Mouse (Mus musculus) intestine, embryonic 14.5 days (tissue): ENCODE data around the gene Ccnd1. TPM values are rescaled to one million over a fixed set of nuclear protein-coding genes. Genes with fewer than 3 reads are reported as not detected.
A peak's percentile ranks its signal among the peaks of the same experiment; 100 is the strongest.

Experiments used
- ATAC-seq: fragments of 200-750 bp; cut with Nextera tagmentation; replicated peaks from 2 replicates; pipeline ENCODE4 v1.8.0; 2017; ENCODE audit warnings: low read depth, moderate number of reproducible peaks, moderate TSS enrichment, moderate library complexity; ENCODE audit not compliant: low FRiP score, low TSS enrichment
- DNase-seq: peaks from one replicate; pipeline ENCODE4 v3.0.0-alpha.2; 2018; ENCODE audit warnings: low spot score
- H3K27ac ChIP-seq: fragments of 300-500 bp; sonication (generic); 2 replicates; pipeline ENCODE4 v1.5.1; 2014; ENCODE audit warnings: low read depth, mild to moderate bottlenecking, control low read depth
- H3K27me3 ChIP-seq: fragments of 300-500 bp; sonication (generic); replicated peaks from 2 replicates; pipeline ENCODE4 v1.6.1; 2014; ENCODE audit warnings: low read length, control low read depth; ENCODE audit not compliant: control insufficient read depth, insufficient read depth
- H3K36me3 ChIP-seq: fragments of 300-500 bp; sonication (generic); 2 replicates; pipeline ENCODE4 v1.6.1; 2014; ENCODE audit warnings: low read length, control low read depth; ENCODE audit not compliant: control insufficient read depth, insufficient read depth
- H3K4me1 ChIP-seq: fragments of 300-500 bp; sonication (generic); replicated peaks from 2 replicates; pipeline ENCODE4 v1.6.1; 2014; ENCODE audit warnings: low read length, control low read depth, mixed read lengths; ENCODE audit not compliant: control insufficient read depth, insufficient read depth
- H3K4me2 ChIP-seq: fragments of 300-500 bp; sonication (generic); 2 replicates; pipeline ENCODE4 v1.6.1; 2014; ENCODE audit warnings: low read length
- H3K4me3 ChIP-seq: fragments of 300-500 bp; sonication (generic); 2 replicates; pipeline ENCODE4 v1.5.1; 2014; ENCODE audit warnings: low read depth, low read length, control low read depth, mixed read lengths
- H3K9ac ChIP-seq: fragments of 300-500 bp; sonication (generic); 2 replicates; pipeline ENCODE4 v1.6.1; 2014; ENCODE audit warnings: mild to moderate bottlenecking, low read length
- H3K9me3 ChIP-seq: fragments of 300-500 bp; sonication (generic); 2 replicates; pipeline ENCODE4 v1.6.1; 2016; ENCODE audit warnings: low read length, control low read depth; ENCODE audit not compliant: control insufficient read depth
- WGBS: fragments of 180-500 bp; shearing (Covaris S2); extraction: QIAGEN DNeasy Blood & Tissue Kit; methylation state at CpG from one replicate; pipeline ENCODE4 v1.1.7; 2014; 5-methylcytosine and 5-hydroxymethylcytosine counted together
- polyA plus RNA-seq: library from polyadenylated mRNA; unstranded; fragments of >200 nt; fragmentation: Nextera tagmentation; extraction: Ambion mirVana; gene quantifications from 2 replicates; pipeline ENCODE4 v1.2.1, GENCODE M21; 2014

The Ccnd1 gene
- polyA plus RNA-seq, 1 experiment from 2014 or later: 83.8 TPM

GRCm38 (mm10) chr7:144942071-144942743, 2.5 kb upstream of the Ccnd1 start:
- Histone ChIP-seq H3K4me1 (peaks cover 26% of the 10 kb centered on the region), H3K9me3 (no peaks in the 10 kb centered on the region), H3K27ac (peak overlapping the region; percentile 57; the same call in 1 of the 2 replicates), H3K27me3 (peaks cover 6% of the 10 kb centered on the region), H3K36me3 (peaks cover 1% of the 10 kb centered on the region; the same call in 1 of the 2 replicates), H3K4me3 (peak overlapping the region; percentile 48), H3K4me2 (peak overlapping the region; percentile 91), H3K9ac (peak overlapping the region; percentile 29)
- under 1% methylated on average over 35 of the region's 35 CpGs for WGBS
- 0 out of 2 replicates have a peak, but pooled peaks have one; percentile 1 for ATAC-seq
- DNase-seq: peak; percentile 76

- peaks cover 6% of the 10 kb centered on the region for H3K27me3 ChIP-seq
- DNase-seq (peak; percentile 93), ATAC-seq (peak; percentile 63)
- H3K4me2 ChIP-seq: peak overlapping the region; percentile 91
- H3K4me3 ChIP-seq: peak overlapping the region; percentile 48
- H3K9me3 ChIP-seq: no peaks in the 10 kb centered on the region
- H3K27ac ChIP-seq: peak overlapping the region; percentile 76
- H3K4me1 ChIP-seq: peaks cover 29% of the 10 kb centered on the region
- WGBS: under 1% methylated on average over 39 of the region's 39 CpGs
- peak overlapping the region; percentile 60 for H3K9ac ChIP-seq
- peaks cover 10% of the 10 kb centered on the region for H3K36me3 ChIP-seq
These were observed 1.6 kb upstream of the Ccnd1 start for GRCm38 (mm10) chr7:144941242-144941831.

GRCm38 (mm10) chr7:144940585-144940984, 860 bp upstream of the Ccnd1 start:
- H3K27ac ChIP-seq: peak overlapping the region; percentile 76
- peak overlapping the region; percentile 48 for H3K4me3 ChIP-seq
- peak overlapping the region; percentile 91 for H3K4me2 ChIP-seq
- ATAC-seq (no peak), DNase-seq (peak; percentile 57)
- no peaks in the 10 kb centered on the region for H3K9me3 ChIP-seq
- H3K36me3 ChIP-seq: peaks cover 13% of the 10 kb centered on the region
- peaks cover 6% of the 10 kb centered on the region for H3K27me3 ChIP-seq
- H3K4me1 ChIP-seq: peaks cover 29% of the 10 kb centered on the region
- H3K9ac ChIP-seq: peak overlapping the region; percentile 60
- 2% methylated on average over 11 of the region's 11 CpGs for WGBS

DNA sequence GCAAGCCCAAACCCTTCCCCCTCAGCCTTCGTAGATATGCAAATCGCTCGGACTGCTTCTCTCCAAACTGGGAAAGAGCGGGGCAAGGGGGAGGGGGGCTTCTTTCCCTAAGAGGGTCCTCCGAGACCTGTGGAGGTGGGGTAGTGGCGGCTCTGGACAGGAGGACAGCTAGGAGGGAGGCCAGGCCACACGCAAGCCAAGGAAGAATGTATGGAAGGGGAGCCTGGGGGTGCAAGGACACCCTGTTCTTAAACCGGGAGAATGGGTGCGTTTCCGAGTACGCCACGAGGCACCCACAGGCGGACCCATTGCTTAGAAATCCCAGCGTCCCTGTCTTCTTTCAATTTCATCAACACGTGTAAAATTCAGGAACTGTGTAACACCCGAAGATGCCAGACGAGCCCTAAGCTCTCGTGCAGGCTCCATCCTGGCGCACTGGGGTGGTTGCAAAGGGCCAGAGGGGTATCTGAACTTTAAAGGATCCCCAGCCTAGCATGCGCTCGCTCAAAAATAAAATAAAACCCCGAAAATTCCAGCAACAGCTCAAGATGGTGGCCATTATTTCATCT, 362 bp upstream of the Ccnd1 start:
- Histone ChIP-seq H3K27ac (peak overlapping the region; percentile 16), H3K9me3 (no peaks in the 10 kb centered on the region), H3K27me3 (peaks cover 6% of the 10 kb centered on the region), H3K9ac (peak overlapping the region; percentile 29), H3K4me3 (peak overlapping the region; percentile 44), H3K36me3 (peaks cover 17% of the 10 kb centered on the region), H3K4me1 (peaks cover 29% of the 10 kb centered on the region), H3K4me2 (peak overlapping the region; percentile 91)
- 0% methylated on average over 22 of the region's 22 CpGs for WGBS
- ATAC-seq: no peak
- DNase-seq: peak; percentile 77

DNA sequence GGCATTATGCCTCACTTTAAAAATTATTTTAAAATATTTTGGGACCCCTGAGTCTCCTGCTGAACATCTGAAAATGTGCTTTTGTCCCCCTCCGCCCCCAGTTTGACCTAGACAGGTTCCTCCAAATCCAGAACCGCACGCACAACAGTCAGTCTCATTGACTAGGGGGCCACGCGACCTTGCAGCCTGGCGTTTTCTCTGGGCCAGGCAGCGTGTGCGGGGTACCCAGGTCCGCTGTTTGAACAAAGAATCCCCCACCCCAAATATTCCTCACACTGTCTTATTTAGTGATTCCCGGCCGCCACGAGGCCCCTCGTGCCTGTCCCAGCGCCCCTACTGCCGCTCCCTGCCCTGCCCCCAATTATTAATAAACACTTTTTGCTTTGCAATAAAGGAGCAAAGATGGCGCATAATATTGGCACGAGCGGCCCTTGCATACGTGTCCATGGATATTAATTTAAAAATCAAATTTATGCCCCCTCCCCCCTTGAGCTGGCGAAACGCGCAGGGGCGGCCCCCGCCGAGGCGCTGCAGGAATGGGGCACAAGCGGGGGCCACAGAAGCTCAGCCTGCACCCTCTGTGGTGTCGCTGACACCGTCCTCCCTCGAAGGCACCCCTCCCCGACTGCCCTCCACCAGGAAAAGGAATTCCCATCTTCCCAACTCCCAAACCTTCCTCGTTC, 923 bp downstream of the Ccnd1 start:
- Histone ChIP-seq H3K4me2 (peak overlapping the region; percentile 91), H3K36me3 (peaks cover 28% of the 10 kb centered on the region), H3K9me3 (no peaks in the 10 kb centered on the region), H3K27me3 (peaks cover 6% of the 10 kb centered on the region), H3K4me1 (peaks cover 29% of the 10 kb centered on the region), H3K9ac (peak overlapping the region; percentile 27), H3K4me3 (peak overlapping the region; percentile 44), H3K27ac (peak overlapping the region; percentile 16)
- 1% methylated on average over 32 of the region's 32 CpGs for WGBS
- ATAC-seq (no peak), DNase-seq (peak; percentile 60)

DNA sequence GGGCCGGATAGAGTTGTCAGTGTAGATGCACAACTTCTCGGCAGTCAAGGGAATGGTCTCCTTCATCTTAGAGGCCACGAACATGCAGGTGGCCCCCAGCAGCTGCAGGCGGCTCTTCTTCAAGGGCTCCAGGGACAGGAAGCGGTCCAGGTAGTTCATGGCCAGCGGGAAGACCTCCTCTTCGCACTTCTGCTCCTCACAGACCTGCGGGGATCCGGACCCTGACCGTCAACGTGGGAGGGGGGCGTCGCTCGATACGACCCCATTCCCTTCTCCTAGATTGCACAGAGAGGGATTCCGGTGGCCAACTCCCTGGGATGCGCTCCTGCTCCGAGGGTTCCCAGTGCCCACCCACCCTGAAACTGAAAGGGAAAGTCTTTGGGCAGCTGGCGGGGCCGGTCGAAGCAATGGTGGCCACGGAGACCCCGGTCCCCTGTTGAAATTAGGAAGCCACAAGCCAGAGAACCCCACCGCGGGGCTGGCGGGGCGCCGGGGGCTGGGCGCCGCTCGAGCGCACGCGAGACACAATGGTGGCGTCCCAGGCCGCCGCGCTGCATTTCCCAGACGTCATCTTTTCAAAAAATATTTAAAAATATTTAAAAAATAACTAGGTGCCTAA, 1.7 kb downstream of the Ccnd1 start:
- H3K36me3 ChIP-seq: peaks cover 31% of the 10 kb centered on the region
- H3K9ac ChIP-seq: peak overlapping the region; percentile 27
- H3K4me1 ChIP-seq: peaks cover 22% of the 10 kb centered on the region
- peak overlapping the region; percentile 91 for H3K4me2 ChIP-seq
- no peaks in the 10 kb centered on the region for H3K9me3 ChIP-seq
- H3K4me3 ChIP-seq: peak overlapping the region; percentile 44
- ATAC-seq: no peak
- H3K27me3 ChIP-seq: peaks cover 6% of the 10 kb centered on the region
- WGBS: under 1% methylated on average over 39 of the region's 39 CpGs
- H3K27ac ChIP-seq: no peak overlapping the region
- DNase-seq: peak; percentile 68

- 3% methylated on average over 20 of the region's 20 CpGs for WGBS
- H3K4me1 ChIP-seq: peaks cover 17% of the 10 kb centered on the region
- H3K27me3 ChIP-seq: peaks cover 6% of the 10 kb centered on the region
- H3K4me2 ChIP-seq: peak overlapping the region; percentile 91
- ATAC-seq (no peak; the same call in 1 of the 2 replicates), DNase-seq (peak; percentile 94)
- H3K36me3 ChIP-seq: peaks cover 31% of the 10 kb centered on the region
- no peaks in the 10 kb centered on the region for H3K9me3 ChIP-seq
- no peak overlapping the region for H3K27ac ChIP-seq
- H3K9ac ChIP-seq: peak overlapping the region; percentile 27
- H3K4me3 ChIP-seq: peak overlapping the region; percentile 44
These were observed 2.2 kb downstream of the Ccnd1 start for GRCm38 (mm10) chr7:144937490-144937889.

- 80% methylated on average over 4 of the region's 4 CpGs for WGBS
- Histone ChIP-seq H3K27ac (no peak overlapping the region), H3K4me2 (peak overlapping the region; percentile 91; the same call in 1 of the 2 replicates)
These were observed 3.3 kb downstream of the Ccnd1 start for GRCm38 (mm10) chr7:144936311-144936880.

More at GRCm38 (mm10) chr7:144936311-144936880, 3.3 kb downstream of the Ccnd1 start:
- peaks cover 34% of the 10 kb centered on the region for H3K36me3 ChIP-seq
- peaks cover 6% of the 10 kb centered on the region for H3K27me3 ChIP-seq
- ATAC-seq: no peak
- peaks cover 8% of the 10 kb centered on the region for H3K4me1 ChIP-seq
- no peaks in the 10 kb centered on the region for H3K9me3 ChIP-seq
- H3K9ac ChIP-seq: no peak overlapping the region
- DNase-seq: no peak
- H3K4me3 ChIP-seq: no peak overlapping the region
